In the genomic region with DNA sequence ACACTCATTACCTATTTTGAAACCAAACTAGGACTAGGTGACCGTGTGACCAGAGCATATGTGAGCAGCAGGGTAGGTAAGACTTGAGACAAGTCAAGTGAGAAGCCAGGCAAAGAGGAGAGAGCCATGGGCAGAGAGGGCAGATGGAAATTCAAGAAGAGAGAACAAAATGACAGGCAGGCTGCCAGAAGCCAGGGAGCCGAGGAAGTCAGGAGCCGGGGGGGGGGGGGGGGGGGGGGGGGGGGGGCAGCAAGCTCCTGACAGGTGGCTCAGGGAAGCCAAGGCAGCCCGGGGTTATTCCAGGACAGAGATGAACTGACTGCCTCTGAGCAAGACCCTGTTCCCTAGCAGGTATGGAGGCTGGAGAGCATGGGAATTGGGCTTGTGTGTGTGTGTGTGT, we compare ENCODE assay signal across 14 mouse cellular contexts. TPM values are rescaled to one million over a fixed set of nuclear protein-coding genes. Genes with fewer than 3 reads are reported as not detected.
DNase-seq lines count a peak whose midpoint lies in the region; ATAC-seq and TF ChIP-seq lines count a peak whose summit lies in the region.
"Had no signal": no experiment of that assay in that cellular context is flagged by ENCODE, and none has a peak within 500 bp of the region (broad histone marks: within the 10 kb centered on the region; RNA-seq: fewer than 3 reads in every experiment).

No protein-coding gene starts in this region.

- no peak for TF ChIP-seq EP300 in CH12.LX (IDR thresholded peaks at IDR 0.05; ENCODE audit: low read length)

- WGBS in kidney, embryonic 14.5 days: 88% methylated on average over 2 of the region's 4 CpGs

- H3K79me2 ChIP-seq in CH12.LX (replicated peaks; ENCODE audit: control insufficient read depth, extremely low read depth, insufficient read depth, poor library complexity, severe bottlenecking): no peaks in the 10 kb centered on the region

- H3K27me3 ChIP-seq in kidney, embryonic 14.5 days (ENCODE audit: control insufficient read depth, insufficient read depth, low read length): no peaks in the 10 kb centered on the region
- no peaks in the 10 kb centered on the region for H3K27me3 ChIP-seq in CH12.LX (replicated peaks)
- H3K27me3 ChIP-seq: midbrain, embryonic 12.5 days had no signal

- peaks cover 4% of the 10 kb centered on the region; the same call in 1 of the 2 replicates for H3K36me3 ChIP-seq in kidney, embryonic 14.5 days (ENCODE audit: control insufficient read depth, insufficient read depth, low read length)
- no peaks in the 10 kb centered on the region for H3K36me3 ChIP-seq in CH12.LX (replicated peaks in 1 of 2; ENCODE audit: control insufficient read depth in 1 of 2, insufficient read depth in 1 of 2, low read length in 1 of 2)
- H3K36me3 ChIP-seq: G1E; heart, embryonic 10.5 days; midbrain, embryonic 12.5 days had no signal

- H3K4me1 ChIP-seq in kidney, embryonic 14.5 days (ENCODE audit: control insufficient read depth, insufficient read depth, low read length): no peaks in the 10 kb centered on the region
- H3K4me1 ChIP-seq in CH12.LX (ENCODE audit: control insufficient read depth in 1 of 2, insufficient read depth in 2 of 2): peaks cover 2 to 19% of the 10 kb centered on the region in 2 experiments; a peak in 2 of 4 replicates

- no peak for TF ChIP-seq CTCF in CH12.LX (conservative IDR thresholded peaks at IDR 0.05 in 1 of 2, IDR thresholded peaks at IDR 0.05 in 1 of 2; ENCODE audit: low read depth in 2 of 2, low read length in 2 of 2)

- H3K9ac ChIP-seq in kidney, embryonic 14.5 days (ENCODE audit: low read depth, low read length): no peak overlapping the region
- no peak overlapping the region for H3K9ac ChIP-seq in CH12.LX (ENCODE audit: insufficient read depth, low read depth)
- H3K9ac ChIP-seq: liver, embryonic 14.5 days; midbrain, embryonic 12.5 days had no signal

- ATAC-seq in kidney, embryonic 14.5 days (ENCODE audit: low FRiP score, low TSS enrichment): no peak

- no peak overlapping the region for H3K4me3 ChIP-seq in kidney, embryonic 14.5 days (ENCODE audit: low read length)
- no peak overlapping the region for H3K4me3 ChIP-seq in CH12.LX (replicated peaks in 1 of 3; ENCODE audit: low read depth in 2 of 3, low read length in 2 of 3, poor library complexity in 1 of 3)
- H3K4me3 ChIP-seq: erythroblast, embryonic 14.5 days; heart, embryonic 10.5 days; midbrain, embryonic 12.5 days had no signal

- no peak for TF ChIP-seq POLR2A in CH12.LX (IDR thresholded peaks at IDR 0.05; ENCODE audit: low read depth, low read length)

- no peak overlapping the region for H3K4me2 ChIP-seq in kidney, embryonic 14.5 days (replicated peaks; ENCODE audit: low read depth, low read length)
- H3K4me2 ChIP-seq in CH12.LX (ENCODE audit: insufficient read depth, low read depth, poor library complexity, severe bottlenecking): peak overlapping the region; percentile 34; the same call in 1 of the 2 replicates
- H3K4me2 ChIP-seq: midbrain, embryonic 12.5 days had no signal

- H3K9me3 ChIP-seq in kidney, embryonic 14.5 days (ENCODE audit: control insufficient read depth, low read length): no peaks in the 10 kb centered on the region
- no peaks in the 10 kb centered on the region for H3K9me3 ChIP-seq in CH12.LX (replicated peaks; ENCODE audit: low read length)
- H3K9me3 ChIP-seq: heart, embryonic 10.5 days; midbrain, embryonic 12.5 days had no signal

- TF ChIP-seq RAD21 in CH12.LX (IDR thresholded peaks at IDR 0.05; ENCODE audit: low read depth, low read length): no peak

- H3K27ac ChIP-seq in kidney, embryonic 14.5 days (ENCODE audit: low read depth, low read length): no peak overlapping the region
- no peak overlapping the region for H3K27ac ChIP-seq in CH12.LX (ENCODE audit: insufficient read depth, low read depth)
- H3K27ac ChIP-seq: heart, embryonic 10.5 days; liver, embryonic 14.5 days; midbrain, embryonic 12.5 days had no signal

- in situ Hi-C loops in CH12.LX (cut with MboI; ENCODE audit: low pct_ligation_motif_present, low pct_unique_long_range_greater_than_20kb, low sequenced_read_pairs): no loop called here

- dilution Hi-C loops in CH12.LX (cut with MboI; ENCODE audit: extremely low pct_ligation_motif_present, extremely low pct_unique_long_range_greater_than_20kb, low sequenced_read_pairs): no loop called here

- DNase-seq in kidney, adult 9 months: peak; percentile 33
- no peak for DNase-seq in CH12.LX (ENCODE audit: extremely low read depth)
- peak; percentile 98 for DNase-seq in brain, adult 2 months (ENCODE audit: low read depth, low spot score)
- DNase-seq in cerebellum, postnatal 14 days: peak; percentile 96 to 97
- no peak for DNase-seq in right cerebral cortex, postnatal 36 days (ENCODE audit: low spot score in 2 of 2)
- no peak for DNase-seq in spleen, postnatal 10 days (ENCODE audit: low spot score in 2 of 2)
- DNase-seq: lung, postnatal 36 days; thymus, adult 2 months had no signal

TF ChIP-seq in CH12.LX, 34 proteins besides CTCF, POLR2A, EP300 and RAD21:
- no peak for TF ChIP-seq MAZ (IDR thresholded peaks at IDR 0.05; ENCODE audit: low read depth, low read length)
- no peak for TF ChIP-seq MAX (IDR thresholded peaks at IDR 0.05; ENCODE audit: low read length)
- no peak for TF ChIP-seq RCOR1 (conservative IDR thresholded peaks at IDR 0.05; ENCODE audit: low read depth, low read length)
- TF ChIP-seq ZKSCAN1 (IDR thresholded peaks at IDR 0.05; ENCODE audit: borderline replicate concordance, low read depth, low read length): no peak
- TF ChIP-seq POLR2AphosphoS2 (IDR thresholded peaks at IDR 0.05; ENCODE audit: low read depth, low read length): no peak
- TF ChIP-seq ELF1 (IDR thresholded peaks at IDR 0.05; ENCODE audit: low read depth, low read length): no peak
- no peak for TF ChIP-seq ZNF384 (IDR thresholded peaks at IDR 0.05; ENCODE audit: low read depth, low read length)
- TF ChIP-seq SIN3A (IDR thresholded peaks at IDR 0.05; ENCODE audit: low read length): no peak
- TF ChIP-seq UBTF (IDR thresholded peaks at IDR 0.05; ENCODE audit: low read depth, low read length): no peak
- no peak for TF ChIP-seq USF2 (conservative IDR thresholded peaks at IDR 0.05; ENCODE audit: low read depth, low read length)
- TF ChIP-seq MYC (IDR thresholded peaks at IDR 0.05; ENCODE audit: low read depth, low read length): no peak
- TF ChIP-seq NELFE (IDR thresholded peaks at IDR 0.05; ENCODE audit: low read depth, low read length): no peak
- TF ChIP-seq GABPA (IDR thresholded peaks at IDR 0.05; ENCODE audit: insufficient replicate concordance, low read depth, low read length): no peak
- no peak for TF ChIP-seq IRF4 (IDR thresholded peaks at IDR 0.05; ENCODE audit: low read depth, low read length)
- no peak for TF ChIP-seq SMC3 (IDR thresholded peaks at IDR 0.05; ENCODE audit: low read depth, low read length)
- no peak for TF ChIP-seq BHLHE40 (IDR thresholded peaks at IDR 0.05; ENCODE audit: low read depth, low read length)
- no peak for TF ChIP-seq JUN (IDR thresholded peaks at IDR 0.05; ENCODE audit: insufficient read depth, low read depth, low read length)
- TF ChIP-seq KAT2A (IDR thresholded peaks at IDR 0.05; ENCODE audit: insufficient replicate concordance, low read length): no peak

RNA-seq across cellular contexts. Expression of a gene that starts 37.7 kb away (rescaled TPM):
- 15.9 and 28.9 TPM in 2 replicates for polyA plus RNA-seq in kidney, embryonic 14.5 days (2014; fragmentation: Nextera tagmentation; extraction: Ambion mirVana)
- total RNA-seq in CH12.LX (2012; rRNA removed): 0.17 and 0.34 TPM in 2 replicates
- 0.14 and 0.28 TPM in 2 replicates for total RNA-seq in CH12.LX (2014; rRNA removed)
- 0.71 and 0.76 TPM in 2 replicates for polyA plus RNA-seq in CH12.LX (2012; ENCODE audit: insufficient read length, low read depth)
- polyA plus RNA-seq: erythroblast, embryonic 14.5 days; G1E had no signal

Comparison
In these comparisons a context has a peak if more than half of its experiments do, and no peak if none do; other contexts are left out.
1. DNase-seq: peak in kidney, adult 9 months (single experiment), brain, adult 2 months (single experiment) and cerebellum, postnatal 14 days (2 of 2); none in CH12.LX (single experiment), right cerebral cortex, postnatal 36 days (0 of 2) and spleen, postnatal 10 days (0 of 2).